14 mouse cellular contexts compared by ENCODE assay signal in the genomic region with DNA sequence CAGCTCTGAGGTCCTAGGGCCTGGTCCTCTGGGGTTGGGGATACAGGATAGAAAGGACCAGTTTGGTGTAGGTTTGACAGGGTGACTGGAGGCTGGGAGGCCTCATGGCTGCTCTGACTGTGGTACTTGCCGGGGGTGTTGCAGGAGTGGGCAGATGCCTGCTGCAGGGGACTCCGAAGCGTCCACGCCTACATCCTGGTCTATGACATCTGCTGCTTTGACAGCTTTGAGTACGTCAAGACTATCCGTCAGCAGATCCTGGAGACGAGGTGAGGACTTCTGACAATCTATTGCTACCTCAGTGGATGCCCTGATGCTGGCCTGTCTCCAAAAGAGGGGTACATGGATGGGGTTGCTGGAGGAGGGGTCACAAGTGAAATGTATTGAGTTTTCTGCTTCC. TPM values are rescaled to one million over a fixed set of nuclear protein-coding genes. Genes with fewer than 3 reads are reported as not detected.
"Had no signal": no experiment of that assay in that cellular context is flagged by ENCODE, and none has a peak within 500 bp of the region (broad histone marks: within the 10 kb centered on the region; RNA-seq: fewer than 3 reads in every experiment).

No protein-coding gene starts in this region.

- ATAC-seq: intestine, embryonic 15.5 days; liver, postnatal 0 days; midbrain, embryonic 15.5 days had no signal

- DNase-seq: left cerebral cortex, postnatal 4 days; right cerebral cortex, postnatal 4 days had no signal

- H3K4me3 ChIP-seq: intestine, embryonic 15.5 days; limb, embryonic 12.5 days; limb, embryonic 15.5 days; neural tube, embryonic 12.5 days had no signal

- H3K27ac ChIP-seq: intestine, embryonic 15.5 days; limb, embryonic 12.5 days; limb, embryonic 15.5 days; liver, embryonic 14.5 days; macrophage; midbrain, embryonic 12.5 days; midbrain, embryonic 15.5 days; neural tube, embryonic 12.5 days; neural tube, embryonic 15.5 days; stomach, postnatal 0 days had no signal

RNA-seq across cellular contexts. Expression of a gene that starts 8.8 kb away (rescaled TPM):
- total RNA-seq: megakaryocyte, adult 5-6 weeks had no signal

RNA-seq across cellular contexts. Expression of a gene that starts 11.5 kb away (rescaled TPM):
- total RNA-seq: megakaryocyte, adult 5-6 weeks had no signal
